Mouse (Mus musculus) midbrain, embryonic 10.5 days (tissue): Measurements from ENCODE around the gene Timm13. TPM values are rescaled to one million over a fixed set of nuclear protein-coding genes. Genes with fewer than 3 reads are reported as not detected.

ENCODE experiments used
- DNase-seq: peaks from one replicate; pipeline ENCODE4 v3.0.0-alpha.2; 2017; ENCODE audit warnings: low spot score
- H3K27ac ChIP-seq: fragments of 300-500 bp; sonication (generic); replicated peaks from 2 replicates; pipeline ENCODE4 v1.5.1; 2016; ENCODE audit warnings: mild to moderate bottlenecking
- H3K27me3 ChIP-seq: fragments of 300-500 bp; sonication (generic); 2 replicates; pipeline ENCODE4 v1.6.1; 2016; ENCODE audit warnings: low read depth, mild to moderate bottlenecking; ENCODE audit not compliant: poor library complexity, severe bottlenecking
- H3K36me3 ChIP-seq: fragments of 300-500 bp; sonication (generic); 2 replicates; pipeline ENCODE4 v1.6.1; 2016; ENCODE audit warnings: mild to moderate bottlenecking, moderate library complexity
- H3K4me1 ChIP-seq: fragments of 300-500 bp; sonication (generic); 2 replicates; pipeline ENCODE4 v1.6.1; 2016
- H3K4me3 ChIP-seq: fragments of 300-500 bp; sonication (generic); 2 replicates; pipeline ENCODE4 v1.5.1; 2016; ENCODE audit warnings: mild to moderate bottlenecking, moderate library complexity
- H3K9me3 ChIP-seq: fragments of 300-500 bp; sonication (generic); replicated peaks from 2 replicates; pipeline ENCODE4 v1.6.1; 2016; ENCODE audit warnings: mild to moderate bottlenecking
- WGBS: fragments of 180-500 bp; shearing (Covaris S2); methylation state at CpG from one replicate; pipeline ENCODE4 v1.1.7; 2016; 5-methylcytosine and 5-hydroxymethylcytosine counted together
- polyA plus RNA-seq: library from polyadenylated mRNA; unstranded; fragments of >200 nt; fragmentation: Nextera tagmentation; extraction: Ambion mirVana; gene quantifications from 2 replicates; pipeline ENCODE4 v1.2.1, GENCODE M21; 2016

Timm13 gene
- polyA plus RNA-seq, 1 experiment from 2014 or later = 382 TPM

DNA sequence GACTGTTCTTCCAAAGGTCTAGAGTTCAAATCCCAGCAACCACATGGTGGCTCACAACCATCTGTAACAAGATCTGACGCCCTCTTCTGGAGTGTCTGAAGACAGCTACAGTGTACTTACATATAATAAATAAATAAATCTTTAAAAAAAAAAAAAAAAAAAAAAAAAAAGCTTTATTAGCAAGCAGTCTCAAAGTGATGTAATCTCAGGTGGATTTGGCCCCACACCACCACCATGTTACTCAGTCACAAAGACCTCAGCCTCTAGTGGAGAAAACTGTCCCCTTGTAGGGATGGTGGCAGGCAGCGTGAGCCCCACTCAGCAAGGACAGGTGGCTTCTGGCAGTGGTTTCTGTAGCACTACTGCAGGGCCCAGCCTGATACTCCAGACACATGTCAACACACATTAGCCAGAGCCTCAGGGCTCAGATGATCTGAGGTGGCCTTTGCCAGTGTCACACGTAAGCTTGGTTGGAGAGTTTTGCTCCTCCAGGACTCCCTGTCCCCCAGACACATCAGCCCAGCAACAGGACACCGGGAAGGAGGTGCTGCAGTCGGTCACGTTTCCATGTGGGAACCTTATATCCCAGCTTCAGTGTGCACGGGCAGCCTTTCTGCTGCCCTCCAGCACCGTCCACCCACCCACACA is 12.7 kb upstream of the Timm13 start:
- Histone ChIP-seq H3K9me3 (no peaks in the 10 kb centered on the region), H3K27me3 (no peaks in the 10 kb centered on the region), H3K4me3 (no peak overlapping the region), H3K27ac (no peak overlapping the region), H3K4me1 (peaks cover 29% of the 10 kb centered on the region), H3K36me3 (peaks cover 80% of the 10 kb centered on the region)
- DNase-seq = no peak
- WGBS = 90% methylated on average over 7 of the region's 8 CpGs

DNA sequence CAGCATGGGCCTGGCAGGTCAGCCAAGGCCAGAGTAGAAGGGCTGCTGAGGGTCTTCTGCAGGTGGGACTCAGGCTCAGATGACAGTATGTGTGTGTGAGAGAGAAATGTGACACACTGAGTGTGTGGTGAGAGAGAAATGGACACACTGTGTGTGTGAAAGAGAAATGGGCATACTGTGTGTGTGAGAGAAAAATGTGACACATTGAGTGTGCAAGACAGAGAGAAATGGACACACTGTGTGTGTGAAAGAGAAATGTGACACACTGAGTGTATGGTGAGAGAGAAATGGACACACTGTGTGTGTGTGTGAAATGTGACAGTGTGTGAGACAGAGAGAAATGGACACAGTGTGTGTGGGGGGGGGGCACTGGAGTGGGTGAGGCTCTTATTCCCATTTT is 11.1 kb upstream of the Timm13 start:
- Histone ChIP-seq H3K27ac (no peak overlapping the region), H3K36me3 (peaks cover 95% of the 10 kb centered on the region)

DNA sequence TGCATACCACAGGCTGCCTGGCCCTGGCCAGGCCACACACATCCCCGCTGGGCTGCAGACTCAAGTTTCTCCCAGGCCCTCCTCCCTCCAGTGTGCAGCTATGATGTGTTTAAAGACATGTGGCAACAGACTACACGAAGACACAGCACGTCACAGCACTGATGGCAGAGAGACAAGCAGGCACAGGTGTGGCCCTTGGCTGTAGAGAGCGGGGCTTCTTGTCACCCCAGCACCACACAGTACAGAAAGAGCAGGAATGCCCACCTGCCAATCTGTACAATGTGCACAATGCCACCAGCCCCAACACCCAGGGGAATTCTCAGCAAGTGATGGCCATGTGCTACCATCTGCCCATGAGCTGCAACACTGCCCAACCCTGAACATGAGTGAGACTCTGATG is 10.6 kb upstream of the Timm13 start:
- no peak overlapping the region for H3K4me3 ChIP-seq
- H3K36me3 ChIP-seq = peaks cover 98% of the 10 kb centered on the region
- H3K27me3 ChIP-seq = no peaks in the 10 kb centered on the region
- no peaks in the 10 kb centered on the region for H3K9me3 ChIP-seq
- WGBS = 92% methylated on average over 4 of the region's 4 CpGs
- DNase-seq = no peak
- peaks cover 11% of the 10 kb centered on the region for H3K4me1 ChIP-seq
- H3K27ac ChIP-seq = no peak overlapping the region

More for the DNA sequence above, 11.1 kb upstream of the Timm13 start:
- Histone ChIP-seq H3K27me3 (no peaks in the 10 kb centered on the region), H3K4me3 (no peak overlapping the region), H3K4me1 (peaks cover 16% of the 10 kb centered on the region), H3K9me3 (no peaks in the 10 kb centered on the region)
- no peak for DNase-seq

DNA sequence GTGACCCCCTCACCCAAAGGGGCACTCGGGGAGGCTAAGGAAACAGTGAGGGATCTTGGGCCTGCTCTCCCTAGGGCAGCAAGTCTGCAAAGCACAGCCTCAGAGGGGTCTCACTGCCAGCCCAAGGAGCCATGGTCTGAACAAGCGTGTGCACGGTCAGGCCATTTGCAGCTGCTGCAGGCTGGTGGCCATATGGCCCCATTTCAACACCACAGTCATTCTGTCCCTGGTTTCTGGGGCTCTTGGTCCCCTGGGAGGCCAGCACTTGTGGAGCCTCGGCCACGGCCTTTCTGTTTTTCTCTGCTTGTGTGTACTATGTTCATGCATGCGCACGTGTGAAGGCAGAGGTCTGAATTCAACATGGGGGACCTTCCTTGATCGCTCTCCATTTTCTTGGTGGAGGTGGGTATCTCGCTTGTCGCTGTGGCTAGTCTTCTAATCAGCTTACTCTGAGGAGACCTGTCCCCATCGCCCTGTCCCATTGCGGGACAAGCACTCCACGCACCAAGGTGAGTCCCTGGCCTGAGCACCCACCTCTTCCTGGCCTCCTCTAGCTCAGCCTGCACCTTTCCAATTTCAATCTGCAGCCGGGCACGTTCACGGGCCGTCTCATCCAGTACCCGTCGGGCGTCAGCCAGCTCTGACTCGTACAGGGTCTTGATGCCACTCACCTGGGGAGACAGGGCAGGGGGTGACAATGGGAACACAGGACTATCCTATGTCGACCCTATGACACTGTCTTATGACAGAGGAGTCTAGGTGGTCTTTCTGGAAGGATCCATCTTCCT is 8.8 kb upstream of the Timm13 start:
- no peaks in the 10 kb centered on the region for H3K9me3 ChIP-seq
- no peak overlapping the region for H3K27ac ChIP-seq
- no peak for DNase-seq
- H3K27me3 ChIP-seq = no peaks in the 10 kb centered on the region
- H3K4me1 ChIP-seq = no peaks in the 10 kb centered on the region
- 94% methylated on average over 22 of the region's 22 CpGs for WGBS
- H3K4me3 ChIP-seq = no peak overlapping the region
- H3K36me3 ChIP-seq = peaks cover 98% of the 10 kb centered on the region

DNA sequence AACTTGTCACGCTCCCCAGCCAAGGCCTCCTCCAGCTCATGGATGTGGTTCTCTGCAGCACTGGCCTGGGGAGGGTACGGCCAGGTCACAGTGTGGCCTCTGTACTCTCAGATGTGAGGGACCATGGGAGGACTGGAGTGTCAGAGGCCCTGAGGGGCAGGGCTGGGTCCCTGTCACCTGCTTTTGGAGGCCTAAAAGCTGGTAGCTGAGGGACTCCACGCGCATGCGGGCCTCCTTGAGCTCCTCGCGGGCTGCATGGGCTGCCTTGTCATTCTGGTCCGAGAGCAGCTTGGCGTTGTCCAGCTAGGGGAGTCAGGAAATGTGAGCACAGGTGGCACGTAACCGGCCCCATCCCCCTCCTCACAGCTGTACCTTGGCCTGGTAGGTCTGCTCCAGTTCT is 3.9 kb upstream of the Timm13 start:
- H3K4me3 ChIP-seq = no peak overlapping the region
- peaks cover 10% of the 10 kb centered on the region for H3K4me1 ChIP-seq
- no peak for DNase-seq
- peaks cover 85% of the 10 kb centered on the region for H3K36me3 ChIP-seq
- H3K9me3 ChIP-seq = no peaks in the 10 kb centered on the region
- 96% methylated on average over 11 of the region's 11 CpGs for WGBS
- no peak overlapping the region for H3K27ac ChIP-seq
- H3K27me3 ChIP-seq = no peaks in the 10 kb centered on the region

DNA sequence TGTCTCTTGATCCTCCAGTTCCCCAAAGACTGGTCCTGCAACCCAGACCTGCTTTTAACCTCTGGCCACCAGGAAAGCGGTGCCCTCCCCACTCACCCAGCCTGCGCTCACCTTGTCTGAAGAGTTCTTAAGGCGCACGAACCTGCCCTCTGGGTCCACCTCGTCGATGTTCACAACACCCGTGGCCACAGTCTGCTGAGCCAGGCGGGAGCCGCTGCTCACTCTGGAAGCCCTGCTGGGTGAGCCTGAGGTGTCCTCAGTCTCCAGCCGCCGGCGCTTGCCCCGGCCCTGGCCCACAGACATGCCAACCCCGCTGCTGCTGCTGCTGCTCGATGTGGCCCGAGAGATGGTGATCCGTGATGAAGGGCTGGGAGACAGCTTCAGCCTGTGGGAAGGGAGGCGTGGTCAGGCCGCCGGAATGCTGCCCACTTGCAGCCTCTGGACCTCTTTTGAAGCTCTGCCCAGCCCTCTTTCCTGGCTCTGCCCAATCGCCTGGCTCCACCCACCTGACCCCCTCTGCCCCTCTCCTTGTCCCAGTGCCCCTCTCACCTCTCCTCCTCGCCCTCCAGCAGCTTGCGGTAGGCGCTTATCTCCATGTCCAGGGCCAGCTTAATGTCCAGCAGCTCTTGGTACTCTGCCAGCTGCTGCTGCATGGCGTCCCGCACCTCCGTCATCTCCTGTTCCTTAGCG is 3.4 kb upstream of the Timm13 start:
- Histone ChIP-seq H3K27me3 (no peaks in the 10 kb centered on the region), H3K9me3 (no peaks in the 10 kb centered on the region), H3K27ac (no peak overlapping the region), H3K36me3 (peaks cover 85% of the 10 kb centered on the region), H3K4me1 (peaks cover 16% of the 10 kb centered on the region), H3K4me3 (no peak overlapping the region)
- DNase-seq = no peak
- 90% methylated on average over 28 of the region's 28 CpGs for WGBS

DNA sequence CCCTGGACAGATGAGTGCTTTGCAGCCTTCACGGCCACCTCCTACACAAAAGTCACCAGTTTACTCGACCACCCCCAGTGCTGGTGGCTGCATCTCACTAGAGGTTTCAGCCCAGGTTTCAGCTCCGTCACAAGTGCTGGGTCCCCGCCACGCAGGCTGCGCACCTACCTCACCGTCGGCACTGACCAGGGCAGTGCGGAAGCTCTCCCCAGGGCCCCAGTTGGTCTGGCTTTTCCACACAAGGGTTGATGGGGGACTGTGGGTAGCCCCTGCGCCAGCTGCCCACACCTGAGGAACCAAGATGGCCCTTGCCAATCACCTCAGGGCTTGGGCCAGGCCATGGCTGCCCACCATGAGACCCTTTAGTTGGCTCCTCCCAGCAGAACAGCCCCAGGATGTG is 2.5 kb upstream of the Timm13 start:
- H3K27me3 ChIP-seq = no peaks in the 10 kb centered on the region
- H3K9me3 ChIP-seq = no peaks in the 10 kb centered on the region
- 0 out of 2 replicates have a peak overlapping the region, but pooled peaks have one; percentile 18 for H3K4me3 ChIP-seq
- H3K4me1 ChIP-seq = peaks cover 24% of the 10 kb centered on the region
- no peak overlapping the region for H3K27ac ChIP-seq
- 92% methylated on average over 10 of the region's 10 CpGs for WGBS
- H3K36me3 ChIP-seq = peaks cover 85% of the 10 kb centered on the region
- no peak for DNase-seq

DNA sequence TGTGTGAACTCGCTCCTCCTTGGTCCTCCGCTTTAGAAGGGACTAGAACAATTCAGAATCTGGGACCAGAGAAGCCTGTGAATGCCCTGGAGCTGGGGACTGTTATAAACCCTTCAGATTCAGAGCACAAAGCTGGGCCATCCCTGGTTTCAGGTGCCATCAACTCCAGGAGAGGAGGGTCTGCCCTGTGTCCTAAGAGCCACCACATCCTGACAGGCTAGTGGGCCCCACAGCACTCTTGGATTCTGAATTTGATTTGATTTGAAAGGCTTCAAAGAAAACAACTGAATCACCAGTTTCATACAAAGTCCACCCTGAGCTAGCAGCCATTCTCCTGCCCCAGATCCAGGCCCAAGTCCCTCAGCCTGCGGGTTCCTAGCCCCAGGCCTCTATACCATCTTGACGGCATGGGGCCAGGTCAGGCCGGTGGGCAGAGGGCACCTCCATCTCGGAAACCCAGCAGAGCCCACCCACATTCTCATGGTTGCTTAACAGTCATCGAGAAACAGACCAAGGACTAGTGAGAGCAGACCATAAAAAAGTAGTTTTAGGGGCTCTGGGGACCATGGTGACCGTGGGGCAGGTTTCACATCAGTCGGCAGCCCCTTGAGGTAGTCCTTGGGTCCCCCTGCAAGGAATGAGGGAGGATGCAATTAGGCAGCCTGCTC is 1.6 kb upstream of the Timm13 start:
- H3K9me3 ChIP-seq = no peaks in the 10 kb centered on the region
- no peak overlapping the region for H3K4me3 ChIP-seq
- H3K4me1 ChIP-seq = peaks cover 32% of the 10 kb centered on the region
- 94% methylated on average over 9 of the region's 9 CpGs for WGBS
- no peak for DNase-seq
- no peak overlapping the region for H3K27ac ChIP-seq
- H3K36me3 ChIP-seq = peaks cover 85% of the 10 kb centered on the region
- no peaks in the 10 kb centered on the region for H3K27me3 ChIP-seq

DNA sequence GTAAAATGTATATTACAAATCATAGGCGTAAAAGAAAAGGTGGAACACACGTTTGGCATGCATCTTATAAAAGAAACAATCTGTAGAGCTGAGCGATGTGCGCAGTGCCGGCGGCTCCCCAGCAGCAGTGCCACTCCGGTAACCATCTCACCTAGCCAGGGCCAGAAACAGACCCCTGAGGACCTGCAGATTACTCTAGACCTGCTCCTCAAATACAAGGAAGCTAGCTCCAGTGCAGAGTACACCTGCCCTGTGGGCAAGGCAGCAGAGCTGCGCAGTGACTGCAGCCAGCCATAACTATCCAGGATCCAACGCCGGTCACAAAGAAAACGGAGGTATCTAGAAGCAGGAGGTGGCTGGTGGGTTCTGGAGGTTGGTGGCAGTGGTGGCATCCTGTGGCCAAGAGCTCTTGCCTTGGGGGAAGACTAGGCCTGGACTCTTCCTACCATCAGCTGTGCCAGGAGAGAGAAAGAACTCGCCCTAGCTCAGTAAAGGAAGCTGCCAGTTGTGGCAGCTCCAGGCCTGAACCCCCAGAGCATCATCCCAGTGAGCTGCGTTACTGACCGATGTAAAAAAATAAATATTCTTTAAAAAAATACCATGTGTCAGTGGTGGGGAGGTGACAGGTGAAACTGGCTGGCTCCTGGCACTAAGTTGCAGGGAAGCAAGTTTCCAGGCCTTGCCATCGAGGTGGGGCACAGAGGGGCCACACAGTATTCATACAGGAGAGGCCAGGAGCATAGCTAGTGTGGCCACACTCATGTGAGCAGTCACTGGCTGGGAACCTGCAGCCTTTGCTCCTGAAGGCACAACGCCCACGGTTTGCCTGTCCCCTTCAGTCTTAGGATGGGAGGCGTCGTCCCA is 872 bp upstream of the Timm13 start:
- Histone ChIP-seq H3K27ac (peak overlapping the region; percentile 70), H3K27me3 (no peaks in the 10 kb centered on the region), H3K4me3 (peak overlapping the region; percentile 95; the same call in 1 of the 2 replicates), H3K4me1 (peaks cover 36% of the 10 kb centered on the region), H3K9me3 (no peaks in the 10 kb centered on the region), H3K36me3 (peaks cover 80% of the 10 kb centered on the region)
- no peak for DNase-seq
- 85% methylated on average over 19 of the region's 19 CpGs for WGBS

DNA sequence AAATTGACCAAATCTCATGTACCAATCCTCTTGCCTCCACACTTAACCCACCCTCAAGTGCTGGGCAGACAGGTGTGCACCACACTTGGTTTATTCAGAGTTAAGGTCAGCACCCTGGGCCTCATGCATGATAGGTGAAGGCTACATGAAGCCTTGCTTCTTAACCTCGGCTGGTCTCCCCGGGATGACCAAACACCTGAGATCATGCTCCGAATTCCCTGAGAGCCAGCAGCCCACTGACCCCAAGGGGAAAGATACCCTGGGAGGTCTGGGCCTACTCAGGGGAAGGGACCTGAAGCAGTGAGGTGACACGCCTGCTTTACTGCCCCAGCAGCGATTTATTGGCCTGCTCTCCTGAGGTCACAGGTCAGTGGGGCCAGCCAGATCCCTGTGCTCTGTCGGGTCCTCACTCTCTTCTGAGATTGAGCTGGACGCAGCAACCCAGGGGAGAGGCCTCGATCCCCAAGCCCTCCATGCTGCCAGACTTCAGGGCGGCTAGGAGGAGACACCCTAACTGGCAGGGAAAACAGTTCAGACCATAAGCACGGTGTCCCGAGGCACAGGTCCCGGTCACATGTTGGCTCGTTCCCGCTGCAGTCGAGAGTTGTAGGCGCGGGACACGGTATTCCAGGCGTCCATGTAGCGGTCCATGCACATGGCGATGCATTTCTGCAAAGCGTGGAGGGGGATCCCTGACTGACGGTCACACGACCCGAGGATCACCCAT is 1.0 kb downstream of the Timm13 start:
- Histone ChIP-seq H3K27me3 (no peaks in the 10 kb centered on the region), H3K36me3 (peaks cover 61% of the 10 kb centered on the region), H3K27ac (peak overlapping the region; percentile 92), H3K4me3 (peak overlapping the region; percentile 95), H3K4me1 (peaks cover 36% of the 10 kb centered on the region), H3K9me3 (no peaks in the 10 kb centered on the region)
- 18% methylated on average over 25 of the region's 25 CpGs for WGBS
- no peak for DNase-seq

DNA sequence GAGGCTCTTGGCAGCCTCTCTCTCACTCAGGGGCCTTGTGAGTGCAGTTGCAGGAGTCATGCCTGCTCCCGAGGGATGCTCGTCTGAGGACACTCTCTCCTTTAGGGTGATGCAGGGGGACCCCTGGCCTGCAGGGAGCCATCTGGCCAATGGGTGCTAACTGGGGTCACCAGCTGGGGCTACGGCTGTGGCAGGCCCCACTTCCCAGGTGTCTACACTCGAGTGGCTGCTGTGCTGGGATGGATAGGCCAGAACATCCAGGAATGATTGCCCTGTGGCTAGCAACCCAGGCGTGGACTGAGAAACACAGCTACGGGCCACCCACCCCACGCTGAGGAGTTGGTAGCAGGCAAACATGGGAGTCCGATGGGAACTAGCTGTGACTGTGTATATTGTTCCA is 1.7 kb downstream of the Timm13 start:
- peak overlapping the region; percentile 95 for H3K4me3 ChIP-seq
- DNase-seq = no peak
- WGBS = 88% methylated on average over 8 of the region's 8 CpGs

More for the DNA sequence above, 1.7 kb downstream of the Timm13 start:
- Histone ChIP-seq H3K4me1 (peaks cover 36% of the 10 kb centered on the region), H3K27me3 (no peaks in the 10 kb centered on the region), H3K9me3 (no peaks in the 10 kb centered on the region), H3K36me3 (peaks cover 54% of the 10 kb centered on the region), H3K27ac (no peak overlapping the region)
